Mouse (Mus musculus) gastrocnemius, postnatal 4 days (tissue): ENCODE results near the gene Itsn1. TPM values are rescaled to one million over a fixed set of nuclear protein-coding genes. Genes with fewer than 3 reads are reported as not detected.

ENCODE experiments used
- DNase-seq, 2 experiments: peaks; one replicate each; pipeline ENCODE4 v3.0.0; 2021 to 2022; ENCODE audit warnings: low spot score in 2 of 2, mixed read lengths in 2 of 2
- total RNA-seq, 2 experiments: library from RNA; stranded (reverse); gene quantifications; 2 replicates each; pipeline ENCODE4 v1.2.3; 2021

Gene Itsn1
- total RNA-seq, 2 experiments from 2014 or later, result 80.4 to 82.9 TPM

DNA sequence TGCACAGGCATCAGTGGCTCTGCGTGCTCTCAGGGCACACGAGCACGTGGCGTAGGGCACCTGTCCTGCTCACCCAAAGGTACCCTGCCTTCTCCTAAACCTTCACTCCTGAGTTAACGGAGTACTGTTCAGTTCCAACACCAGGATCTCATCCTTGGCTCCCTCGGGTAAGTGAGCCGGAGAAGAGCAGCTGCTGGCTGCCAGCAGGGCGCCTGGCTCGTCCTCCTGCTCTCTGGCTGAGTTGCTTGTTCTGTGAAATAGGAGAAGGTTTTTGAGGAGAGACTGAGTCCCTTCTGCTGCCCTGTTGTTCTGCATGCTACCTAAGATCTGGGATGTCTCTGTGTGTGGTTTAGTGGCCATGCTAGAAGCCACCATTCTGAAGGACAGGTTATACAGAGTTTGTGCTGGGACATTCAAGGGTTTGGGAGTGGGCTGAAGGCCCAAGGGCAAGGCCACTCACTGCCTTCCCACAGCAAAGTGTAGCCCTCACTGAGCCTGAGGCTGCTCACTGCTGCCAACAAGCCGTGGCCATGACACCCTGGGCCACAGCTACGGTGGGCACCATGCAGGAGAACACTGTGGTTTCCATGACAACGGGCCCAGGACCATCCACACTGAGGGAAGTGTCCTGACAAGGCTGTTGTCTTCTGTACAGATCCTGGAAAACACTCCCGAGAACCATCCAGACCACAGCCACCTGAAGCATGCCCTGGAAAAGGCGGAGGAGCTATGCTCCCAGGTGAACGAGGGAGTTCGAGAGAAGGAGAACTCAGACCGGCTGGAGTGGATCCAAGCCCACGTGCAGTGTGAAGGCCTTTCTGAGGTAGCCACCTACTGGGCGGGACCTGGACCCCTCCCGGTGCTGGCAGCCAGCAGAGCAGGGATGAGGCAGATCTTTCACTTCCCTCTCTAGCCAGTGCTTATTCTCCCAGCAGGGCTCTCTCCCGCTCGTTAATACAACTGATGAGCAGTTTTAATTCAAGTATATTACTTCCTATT is 170.1 kb downstream of the Itsn1 start:
- no peak for DNase-seq

DNA sequence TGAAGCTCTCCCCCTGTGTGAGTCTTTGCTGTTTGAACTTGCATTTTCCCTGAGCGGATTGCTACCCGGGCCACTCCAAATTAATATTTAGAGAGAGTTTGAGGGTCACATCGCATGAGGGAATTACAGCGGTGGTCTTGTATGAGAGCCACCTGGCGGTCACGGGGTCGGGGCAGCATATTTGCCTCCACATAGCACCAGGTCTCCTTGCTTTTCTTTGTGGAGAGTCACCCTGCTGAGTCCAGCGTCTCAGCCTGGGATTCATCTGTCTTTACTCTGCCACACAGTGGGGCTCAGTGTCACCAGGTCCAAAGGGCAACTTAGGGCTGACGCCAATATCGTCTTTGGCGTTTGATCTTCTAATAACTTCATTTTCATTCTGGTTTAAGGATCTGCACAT is 171.2 kb downstream of the Itsn1 start:
- no peak for DNase-seq

GRCm38 (mm10) chr16:91903801-91904506 is 174.9 kb downstream of the Itsn1 start:
- DNase-seq, result no peak

DNA sequence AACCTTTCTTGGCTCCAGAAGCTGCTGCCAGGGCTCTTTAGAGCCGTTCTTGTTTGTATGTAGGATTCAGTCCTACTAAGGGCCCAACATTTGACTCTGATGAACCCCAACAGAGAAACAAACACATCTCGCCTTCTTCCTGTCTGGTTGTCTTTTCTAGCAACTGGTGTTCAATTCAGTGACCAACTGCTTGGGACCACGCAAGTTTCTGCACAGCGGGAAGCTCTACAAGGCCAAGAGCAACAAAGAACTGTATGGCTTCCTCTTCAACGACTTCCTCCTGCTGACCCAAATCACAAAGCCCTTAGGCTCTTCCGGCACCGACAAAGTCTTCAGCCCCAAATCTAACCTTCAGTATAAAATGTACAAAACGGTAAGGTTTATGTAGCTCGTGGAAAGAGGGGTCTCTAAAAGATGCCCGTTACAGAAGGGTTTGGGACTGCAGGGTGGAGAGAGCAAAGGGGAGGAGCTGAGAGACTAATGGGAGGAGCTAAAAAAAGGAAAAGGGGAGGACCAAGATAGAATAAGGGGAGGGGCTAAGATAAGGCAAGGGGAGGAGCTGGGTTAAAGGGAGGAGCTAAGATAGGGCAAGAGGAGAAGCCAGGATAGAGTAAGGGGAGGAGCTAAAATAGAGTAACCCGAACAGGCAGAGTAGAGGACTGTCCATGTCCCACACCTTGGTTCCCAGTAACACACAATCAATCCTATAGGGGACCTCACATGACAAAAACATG is 176.2 kb downstream of the Itsn1 start:
- no peak for DNase-seq

- no peak for DNase-seq
Observed at GRCm38 (mm10) chr16:91905987-91906386, 176.9 kb downstream of the Itsn1 start.

DNA sequence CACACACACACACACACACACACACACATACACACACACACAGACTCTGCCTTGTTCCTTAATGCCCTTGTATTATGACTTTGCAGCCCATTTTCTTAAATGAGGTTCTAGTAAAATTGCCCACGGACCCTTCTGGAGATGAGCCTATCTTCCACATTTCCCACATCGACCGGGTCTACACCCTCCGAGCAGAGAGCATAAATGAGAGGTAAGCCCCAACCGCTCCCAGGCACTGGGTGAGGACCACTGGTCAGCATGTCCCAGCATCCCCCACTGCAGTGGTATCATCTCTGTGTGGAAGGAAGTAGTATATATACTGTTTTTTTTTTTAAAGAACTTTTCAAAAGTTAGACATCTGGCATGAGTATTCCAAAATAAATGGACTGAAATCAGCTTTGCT is 177.6 kb downstream of the Itsn1 start:
- DNase-seq, result no peak

GRCm38 (mm10) chr16:91907158-91907557 is 178.1 kb downstream of the Itsn1 start:
- no peak for DNase-seq

- no peak for DNase-seq
Observed at GRCm38 (mm10) chr16:91909569-91910335, 180.7 kb downstream of the Itsn1 start.

GRCm38 (mm10) chr16:91917631-91918096 is 188.6 kb downstream of the Itsn1 start:
- peak; percentile 73 to 86 for DNase-seq

GRCm38 (mm10) chr16:91918461-91918860 is 189.4 kb downstream of the Itsn1 start:
- no peak for DNase-seq

- DNase-seq, result no peak
Observed at GRCm38 (mm10) chr16:91919056-91919455, 190.0 kb downstream of the Itsn1 start.

GRCm38 (mm10) chr16:91921340-91921739 is 192.3 kb downstream of the Itsn1 start:
- no peak for DNase-seq

DNA sequence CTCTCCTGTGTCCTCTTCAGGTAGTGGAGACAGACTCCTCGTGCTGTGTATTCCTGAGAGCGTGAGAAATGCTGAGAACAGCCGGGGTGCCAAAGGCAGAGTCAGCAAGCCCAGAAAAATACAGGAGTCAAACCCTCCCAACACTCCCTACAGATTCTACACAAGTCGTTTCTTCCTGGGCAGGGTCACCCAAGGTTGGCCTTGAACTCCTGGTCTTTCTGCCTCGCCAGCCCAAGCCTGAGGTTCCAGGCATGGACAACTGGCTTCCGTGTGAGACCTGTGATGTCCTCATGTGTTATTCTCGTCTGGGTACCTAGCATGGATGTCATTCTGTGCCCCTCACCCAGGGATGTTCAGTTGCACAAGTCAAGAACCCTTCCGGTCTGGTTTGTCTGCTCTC is 193.9 kb downstream of the Itsn1 start:
- no peak for DNase-seq

DNA sequence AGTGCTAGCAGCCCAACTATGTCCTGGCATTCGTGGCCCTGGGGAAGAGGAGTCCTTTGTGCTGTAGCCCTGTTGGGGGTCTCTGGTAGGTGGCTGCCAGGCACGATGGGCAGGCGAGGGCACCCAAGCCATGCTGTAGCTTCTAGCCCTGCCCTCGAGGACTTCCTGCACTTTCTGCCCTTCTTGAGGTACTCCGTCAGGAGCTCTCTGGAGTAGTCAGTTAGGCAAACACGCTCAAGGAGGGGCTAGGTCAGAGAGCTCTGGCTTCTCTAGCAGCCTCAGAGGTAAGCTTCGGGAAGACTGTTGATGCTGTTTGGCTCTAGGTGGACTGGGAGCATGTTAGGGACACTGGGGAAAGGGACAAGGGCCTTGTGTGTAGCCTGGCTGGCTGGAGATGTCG is 195.3 kb downstream of the Itsn1 start:
- no peak for DNase-seq

DNA sequence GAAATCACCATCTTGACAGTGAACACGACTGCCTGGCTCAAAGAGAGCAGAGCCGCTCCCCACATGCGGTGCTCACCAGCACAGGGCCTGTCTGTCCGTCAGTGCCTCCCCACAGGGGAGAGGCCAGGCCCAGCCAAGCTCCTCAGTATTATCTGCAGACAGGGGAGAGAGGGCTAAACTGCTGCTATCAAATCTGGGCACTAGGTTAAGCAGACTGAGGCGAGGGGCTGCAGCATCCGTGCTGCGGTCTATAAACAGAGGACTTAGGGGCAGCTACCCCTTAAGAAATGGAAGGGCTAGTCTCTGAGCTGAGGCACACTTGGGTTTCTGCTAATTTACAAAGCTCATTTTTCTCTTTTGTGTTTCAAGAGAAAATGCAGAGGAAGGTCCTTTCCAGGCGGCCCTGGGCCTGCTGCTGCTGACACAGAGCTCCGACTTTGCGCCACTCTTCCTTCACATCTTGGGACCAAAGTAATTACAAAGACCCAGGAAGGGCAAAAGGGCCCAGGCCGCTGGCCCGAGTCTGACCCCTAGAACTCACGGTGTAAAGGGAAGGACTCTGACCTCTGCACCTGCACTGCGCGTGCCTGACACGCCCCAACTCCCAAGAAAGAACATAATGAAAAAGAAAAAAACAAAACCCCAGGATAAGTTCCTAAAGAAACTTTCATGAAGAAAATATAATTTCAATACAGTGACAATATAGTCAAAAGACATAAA is 199.0 kb downstream of the Itsn1 start:
- DNase-seq, result peak in 1 of 2 experiments; percentile 5

DNA sequence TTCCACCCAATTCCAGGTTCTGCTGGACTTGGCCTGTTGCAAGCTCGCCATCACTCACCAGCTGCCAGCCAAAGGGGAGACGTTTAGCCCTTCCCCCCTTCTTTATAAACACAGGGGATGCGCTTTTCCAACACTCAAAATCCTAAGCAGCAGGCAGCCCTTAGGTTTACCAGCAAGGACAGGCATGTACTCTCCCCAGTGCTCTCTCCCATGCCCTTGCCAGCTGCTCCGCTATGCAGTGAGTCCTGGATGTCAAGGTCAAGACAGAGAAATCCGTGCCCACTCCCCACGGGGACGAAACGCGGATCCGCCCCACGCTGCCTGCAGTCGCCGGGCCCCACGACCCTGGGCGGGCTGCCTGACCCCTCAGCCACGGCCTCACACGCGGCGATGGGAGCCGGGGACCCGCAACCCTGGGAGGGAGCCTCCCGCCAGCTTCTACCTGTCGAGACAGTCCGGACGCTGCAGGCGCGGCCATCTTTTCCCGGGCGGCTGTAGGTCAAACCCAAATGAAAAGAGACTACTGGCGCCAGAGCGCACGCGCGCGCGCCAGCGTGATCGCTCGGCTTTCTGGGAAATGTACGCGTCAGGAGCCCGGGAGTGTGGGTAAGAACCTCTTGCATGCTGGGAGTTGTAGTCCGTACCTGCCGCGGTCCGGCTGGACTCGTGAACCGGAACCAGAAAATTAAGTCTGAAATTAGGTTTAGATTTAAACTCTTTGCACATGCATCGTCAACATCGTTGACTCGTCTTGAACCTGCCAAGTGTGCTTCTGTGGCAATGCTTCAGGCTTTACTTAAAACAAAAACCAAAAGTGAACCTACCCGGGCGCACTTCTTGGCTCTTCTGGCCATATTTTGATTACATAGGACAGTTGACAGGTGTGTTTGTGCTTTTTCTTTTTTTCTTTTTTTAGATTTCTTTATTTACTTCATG is 202.3 kb downstream of the Itsn1 start:
- peak; percentile 79 to 90 for DNase-seq

DNA sequence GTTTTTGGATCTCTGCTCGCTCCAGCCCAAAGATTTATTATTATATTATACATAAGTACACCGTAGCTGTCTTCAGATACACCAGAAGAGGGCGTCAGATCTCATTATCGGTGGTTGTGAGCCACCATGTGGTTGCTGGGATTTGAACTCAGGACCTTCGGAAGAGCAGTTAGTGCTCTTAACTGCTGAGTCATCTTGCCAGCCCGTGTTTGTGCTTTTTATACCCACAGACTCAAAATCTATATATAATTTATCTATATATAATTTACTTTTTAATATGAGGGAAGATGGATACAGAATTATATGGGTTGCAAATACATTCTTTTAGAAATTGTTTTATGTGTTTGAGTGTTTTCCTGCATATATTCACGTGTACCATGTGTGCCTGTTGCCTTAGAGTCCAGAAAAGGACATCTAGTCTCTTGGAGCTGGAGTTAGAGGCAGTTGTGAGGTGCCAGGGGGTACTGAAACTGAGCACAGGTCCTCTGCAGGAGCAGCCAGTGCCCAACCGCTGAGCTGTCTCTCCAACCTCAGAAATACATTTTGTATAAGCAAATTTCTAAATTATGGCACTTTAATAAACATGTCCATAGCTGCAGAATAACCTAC is 203.1 kb downstream of the Itsn1 start:
- DNase-seq, result no peak

DNA sequence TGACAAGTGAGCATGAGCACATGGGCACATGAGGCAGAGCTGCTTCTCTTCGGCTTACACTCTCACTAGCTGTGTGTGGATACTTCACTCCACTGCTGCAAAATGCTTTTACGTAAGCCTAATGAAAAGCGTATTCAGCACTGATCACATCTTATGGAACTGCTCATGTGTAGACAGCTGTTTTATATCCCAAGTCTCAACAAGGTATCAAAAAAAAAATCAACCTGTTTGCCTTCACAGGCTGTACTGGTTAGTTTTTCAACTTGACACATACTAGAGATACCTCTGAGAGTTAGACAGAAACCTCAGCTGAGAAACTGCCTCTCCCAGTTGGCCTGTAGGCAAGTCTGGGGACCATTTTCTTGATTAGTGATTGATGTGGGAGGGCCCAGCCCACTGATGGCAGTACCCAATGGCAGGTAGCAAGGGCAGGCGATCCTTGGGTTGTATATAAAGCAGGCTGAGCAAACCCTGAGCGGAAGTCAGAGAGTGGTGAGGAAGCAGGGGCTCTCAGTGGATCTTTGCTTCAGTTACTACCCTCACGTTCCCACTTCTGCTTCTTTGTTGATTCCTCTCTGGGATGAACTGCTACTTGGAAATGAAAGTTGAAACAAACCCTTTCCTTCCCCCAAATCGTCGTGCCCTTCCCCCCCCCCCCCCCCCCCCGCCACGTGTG is 203.9 kb downstream of the Itsn1 start:
- DNase-seq, result no peak
